Mouse (Mus musculus) ES-E14 (cell line): ENCODE measurements around the gene Srp68. TPM values are rescaled to one million over a fixed set of nuclear protein-coding genes. Genes with fewer than 3 reads are reported as not detected.
A peak's percentile ranks its signal among the peaks of the same experiment; 100 is the strongest.
"Not testable (repeated sequence)": the region's sequence is repeated elsewhere in the genome, so short reads cannot be mapped to it uniquely, and the experiment has no call there.

Experiments used
- DNase-seq: peaks from one replicate; pipeline ENCODE4 v3.0.0-alpha.2; 2013; ENCODE audit warnings: low read depth, low spot score
- H3K27ac ChIP-seq: 2 replicates; pipeline ENCODE4 v1.5.1; 2012; ENCODE audit warnings: low read depth, mild to moderate bottlenecking, low read length, moderate library complexity, mixed read lengths; ENCODE audit not compliant: poor library complexity, insufficient read depth, severe bottlenecking
- H3K36me3 ChIP-seq: 2 replicates; pipeline ENCODE4 v1.6.1; 2012; ENCODE audit warnings: mild to moderate bottlenecking, low read length, moderate library complexity, mixed read lengths; ENCODE audit not compliant: control insufficient read depth, poor library complexity, insufficient read depth, severe bottlenecking
- H3K4me1 ChIP-seq, 2 experiments: fragments of 150-350 bp in 1 of 2; sonication (generic) in 1 of 2; 2 replicates each; pipeline ENCODE4 v1.6.1; 2012; ENCODE audit warnings: low read length in 2 of 2, mild to moderate bottlenecking in 1 of 2, mixed read lengths in 1 of 2; ENCODE audit not compliant: control insufficient read depth in 2 of 2, insufficient read depth in 2 of 2, poor library complexity in 1 of 2
- H3K4me3 ChIP-seq, 2 experiments: fragments of 150-350 bp in 1 of 2; sonication (generic) in 1 of 2; 2 replicates each; pipeline ENCODE4 v1.5.1; 2012; ENCODE audit warnings: low read length in 2 of 2, low read depth in 1 of 2, mild to moderate bottlenecking in 1 of 2, mixed read lengths in 1 of 2; ENCODE audit not compliant: insufficient read depth in 1 of 2, poor library complexity in 1 of 2, severe bottlenecking in 1 of 2
- H3K9ac ChIP-seq: 2 replicates; pipeline ENCODE4 v1.6.1; 2012; ENCODE audit warnings: low read depth, mild to moderate bottlenecking, low read length, mixed read lengths; ENCODE audit not compliant: poor library complexity, insufficient read depth, severe bottlenecking
- H3K9me3 ChIP-seq: fragments of 150-350 bp; sonication (generic); 2 replicates; pipeline ENCODE4 v1.6.1; 2012; ENCODE audit warnings: low read depth, mild to moderate bottlenecking, low read length; ENCODE audit not compliant: control insufficient read depth, insufficient read depth
- CHD2 ChIP-seq: IDR thresholded peaks from 2 replicates; pipeline ENCODE4 v1.6.1; 2014; ENCODE audit warnings: mild to moderate bottlenecking, low read depth, low read length, inconsistent platforms
- HCFC1 ChIP-seq: IDR thresholded peaks from 2 replicates; pipeline ENCODE4 v1.6.1; 2012; ENCODE audit warnings: low read length, inconsistent platforms, borderline replicate concordance; ENCODE audit not compliant: insufficient read depth
- MAFK ChIP-seq: IDR thresholded peaks from 2 replicates; pipeline ENCODE4 v1.6.1; 2014; ENCODE audit warnings: mild to moderate bottlenecking, low read depth, low read length, inconsistent platforms; ENCODE audit not compliant: insufficient read depth
- ZC3H11A ChIP-seq: IDR thresholded peaks from 2 replicates; pipeline ENCODE4 v1.6.1; 2012; ENCODE audit warnings: low read depth, mild to moderate bottlenecking, inconsistent platforms, low read length, borderline replicate concordance
- ZNF384 ChIP-seq: IDR thresholded peaks from 2 replicates; pipeline ENCODE4 v1.6.1; 2012; ENCODE audit warnings: low read depth, low read length, inconsistent platforms
- in situ Hi-C, 2 experiments: fragments of 600-800 bp; cut with MboI; formaldehyde crosslinking; loops; one replicate each; pipeline ENCODE4 v1.15.1; 2025; ENCODE audit warnings: low sequenced_read_pairs in 2 of 2, inconsistent platforms in 1 of 2; ENCODE audit not compliant: unreplicated experiment in 2 of 2
- total RNA-seq: library from RNA; depleted of rRNA; stranded (reverse); fragments of 300-350 nt; gene quantifications from 2 replicates; pipeline ENCODE4 v1.2.3, GENCODE M21; 2012

The Srp68 gene
- total RNA-seq, 1 experiment, result 38.2 TPM

GRCm38 (mm10) chr11:116281671-116282070 lies 7.7 kb upstream of the Srp68 start:
- DNase-seq, result peak; percentile 31
- no peak overlapping the region for H3K27ac ChIP-seq
- in situ Hi-C loops, result no loop called here
- H3K4me1 ChIP-seq, result peaks cover 5 to 9% of the 10 kb centered on the region in 2 experiments; a peak in 2 of 4 replicates
- peak overlapping the region; percentile 2; the same call in 1 of the 2 replicates for H3K9ac ChIP-seq
- no peaks in the 10 kb centered on the region for H3K36me3 ChIP-seq
- H3K9me3 ChIP-seq, result no peaks in the 10 kb centered on the region
- peak overlapping the region; percentile 58 to 61 for H3K4me3 ChIP-seq
- TF ChIP-seq MAFK, result no peak
- no peak for TF ChIP-seq ZC3H11A
- TF ChIP-seq HCFC1, result no peak
- no peak for TF ChIP-seq ZNF384
- no peak for TF ChIP-seq CHD2

- peak within 1 kb of the TSS; percentile 58 to 61 for H3K4me3 ChIP-seq
- H3K4me1 ChIP-seq, result peaks cover 5 to 9% of the 10 kb centered on the region in 2 experiments; a peak in 2 of 4 replicates
- TF ChIP-seq HCFC1 (no peak), ZNF384 (peak; percentile 73)
- no peaks in the 10 kb centered on the region for H3K36me3 ChIP-seq
- peak within 1 kb of the TSS; percentile 2; the same call in 1 of the 2 replicates for H3K9ac ChIP-seq
- no peak within 1 kb of the TSS for H3K27ac ChIP-seq
- peak; percentile 15 for DNase-seq
- no peaks in the 10 kb centered on the region for H3K9me3 ChIP-seq
- in situ Hi-C loops, result no loop called here
Measured at GRCm38 (mm10) chr11:116280751-116281663, 7.0 kb upstream of the Srp68 start, which contains the start of gene Galr2. Galr2 (plus strand) TSS chr11:116280939.

- in situ Hi-C loops, H3K9me3 ChIP-seq, H3K9ac ChIP-seq, DNase-seq, H3K4me3 ChIP-seq, H3K36me3 ChIP-seq, H3K27ac ChIP-seq, H3K4me1 ChIP-seq: not testable (repeated sequence)
Measured at GRCm38 (mm10) chr11:116277184-116277583, 3.2 kb upstream of the Srp68 start.

GRCm38 (mm10) chr11:116273469-116274044 lies 460 bp downstream of the Srp68 start:
- DNase-seq, result no peak
- H3K4me3 ChIP-seq, result peak overlapping the region; percentile 69 to 86
- TF ChIP-seq ZC3H11A (no peak), HCFC1 (no peak), ZNF384 (no peak), CHD2 (no peak), MAFK (no peak)
- H3K9ac ChIP-seq, result peak overlapping the region; percentile 90
- in situ Hi-C loops, result no loop called here
- no peaks in the 10 kb centered on the region for H3K9me3 ChIP-seq
- H3K4me1 ChIP-seq, result peaks cover 0 to 2% of the 10 kb centered on the region in 2 experiments; a peak in 1 of 4 replicates
- peaks cover 11% of the 10 kb centered on the region; the same call in 1 of the 2 replicates for H3K36me3 ChIP-seq
- H3K27ac ChIP-seq, result peak overlapping the region; percentile 11; the same call in 1 of the 2 replicates
